Comparison of ENCODE assay signal across 8 mouse cellular contexts in the genomic region with DNA sequence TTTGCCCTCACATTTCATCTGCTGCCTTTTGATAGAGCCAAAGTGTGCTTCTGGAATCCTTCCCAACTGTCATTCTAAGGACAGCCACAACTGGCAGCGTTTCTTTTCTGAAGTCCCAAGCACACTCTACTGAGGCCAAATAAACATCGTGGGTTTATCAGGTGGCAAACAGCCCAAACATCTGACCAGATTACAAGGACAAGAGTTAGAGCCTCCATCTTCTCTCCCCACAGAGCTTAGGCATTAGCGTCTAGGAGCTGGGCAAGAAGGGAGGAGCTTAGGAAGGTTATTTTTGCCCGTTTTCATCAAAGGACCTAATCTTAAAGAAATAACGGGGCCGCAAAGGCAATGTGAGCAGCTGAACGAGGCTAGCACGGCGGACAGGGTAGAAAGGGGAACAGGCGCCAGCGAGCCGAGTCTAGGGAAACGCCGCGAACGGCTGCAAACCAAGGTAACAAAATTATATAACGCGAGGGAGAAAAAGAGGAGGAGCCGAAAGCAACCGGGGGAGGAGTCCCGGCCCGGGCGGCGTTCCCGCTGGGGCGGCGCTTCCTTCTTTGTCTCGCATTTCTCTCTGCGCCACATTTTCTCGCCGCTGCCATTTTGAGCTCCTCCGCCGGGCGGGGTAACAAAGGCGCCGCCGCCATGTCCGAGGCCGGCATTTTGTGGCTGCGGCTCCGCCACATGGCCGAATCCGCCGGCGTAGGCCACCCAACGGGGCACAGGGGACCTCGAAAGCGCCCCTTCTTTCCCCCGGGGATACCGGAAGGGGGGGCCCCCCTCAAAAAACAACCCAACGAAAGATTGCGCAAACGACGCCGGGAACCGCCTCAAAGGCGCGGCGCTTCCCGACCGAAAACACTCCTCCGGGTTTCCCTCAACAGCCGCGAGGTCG. TPM values are rescaled to one million over a fixed set of nuclear protein-coding genes. Genes with fewer than 3 reads are reported as not detected.
DNase-seq lines count a peak whose midpoint lies in the region; ATAC-seq and TF ChIP-seq lines count a peak whose summit lies in the region.

No protein-coding gene starts in this region.

- no peaks in the 10 kb centered on the region for H3K9me3 ChIP-seq in E14TG2a.4 (ENCODE audit: low read length)
- H3K9me3 ChIP-seq in forebrain, embryonic 13.5 days (replicated peaks): no peaks in the 10 kb centered on the region
- H3K9me3 ChIP-seq in liver, postnatal 0 days (ENCODE audit: low read length): no peaks in the 10 kb centered on the region
- H3K9me3 ChIP-seq in neural tube, embryonic 13.5 days: no peaks in the 10 kb centered on the region

- intact Hi-C loops in heart, postnatal 10 days (cut with DNase I): loop anchor here (5.0 kb wide), 2 partner anchors 130 to 195 kb away; no protein-coding TSS in a partner anchor

- peak; percentile 82 for DNase-seq in c-Kit-positive CD71-positive TER-119-positive erythroid progenitor cells, embryonic 14.5 days (ENCODE audit: low spot score)
- DNase-seq in heart, postnatal 10 days: peak; percentile 94 to 95
- DNase-seq in layer of hippocampus, adult 11-12 months (ENCODE audit: low spot score): peak; percentile 91
- peak; percentile 94 for DNase-seq in liver, postnatal 0 days
- peak; percentile 57 for DNase-seq in telencephalon, adult 2 months (ENCODE audit: low read depth, low spot score)

- peak overlapping the region; percentile 96 for H3K4me3 ChIP-seq in E14TG2a.4 (replicated peaks; ENCODE audit: low read length)
- H3K4me3 ChIP-seq in forebrain, embryonic 13.5 days: peak overlapping the region; percentile 98
- H3K4me3 ChIP-seq in liver, postnatal 0 days (ENCODE audit: low read depth, low read length): peak overlapping the region; percentile 93
- peak overlapping the region; percentile 80 for H3K4me3 ChIP-seq in neural tube, embryonic 13.5 days

- peak overlapping the region; percentile 66 for H3K4me2 ChIP-seq in forebrain, embryonic 13.5 days
- peak overlapping the region; percentile 79 for H3K4me2 ChIP-seq in liver, postnatal 0 days (ENCODE audit: low read depth, low read length)
- peak overlapping the region; percentile 87 for H3K4me2 ChIP-seq in neural tube, embryonic 13.5 days

- TF ChIP-seq CTCF in E14TG2a.4 (conservative IDR thresholded peaks at IDR 0.05; ENCODE audit: low read length): no peak
- no peak for TF ChIP-seq CTCF in liver, postnatal 0 days (IDR thresholded peaks at IDR 0.05; ENCODE audit: low read depth)

- H3K27ac ChIP-seq in forebrain, embryonic 13.5 days: peak overlapping the region; percentile 99
- H3K27ac ChIP-seq in liver, postnatal 0 days (ENCODE audit: low read depth): peak overlapping the region; percentile 100
- H3K27ac ChIP-seq in neural tube, embryonic 13.5 days (replicated peaks): peak overlapping the region; percentile 97

- ATAC-seq in forebrain, embryonic 13.5 days: peak; percentile 14
- peak; percentile 28 for ATAC-seq in liver, postnatal 0 days
- ATAC-seq in neural tube, embryonic 13.5 days (ENCODE audit: low read depth): no peak; the same call in 1 of the 2 replicates

- peaks cover 57% of the 10 kb centered on the region for H3K36me3 ChIP-seq in E14TG2a.4 (ENCODE audit: insufficient read depth, low read length)
- peaks cover 52% of the 10 kb centered on the region for H3K36me3 ChIP-seq in forebrain, embryonic 13.5 days (ENCODE audit: poor library complexity, severe bottlenecking)
- H3K36me3 ChIP-seq in liver, postnatal 0 days (replicated peaks; ENCODE audit: insufficient read depth, low read length): peaks cover 48% of the 10 kb centered on the region
- H3K36me3 ChIP-seq in neural tube, embryonic 13.5 days: peaks cover 44% of the 10 kb centered on the region

- no peak for TF ChIP-seq EP300 in liver, postnatal 0 days (IDR thresholded peaks at IDR 0.05; ENCODE audit: low read depth)

- H3K27me3 ChIP-seq in E14TG2a.4 (ENCODE audit: insufficient read depth, low read length): no peaks in the 10 kb centered on the region
- H3K27me3 ChIP-seq in forebrain, embryonic 13.5 days: no peaks in the 10 kb centered on the region
- H3K27me3 ChIP-seq in liver, postnatal 0 days (ENCODE audit: insufficient read depth, low read length): no peaks in the 10 kb centered on the region
- no peaks in the 10 kb centered on the region for H3K27me3 ChIP-seq in neural tube, embryonic 13.5 days

- peak overlapping the region; percentile 100 for H3K9ac ChIP-seq in forebrain, embryonic 13.5 days
- H3K9ac ChIP-seq in liver, postnatal 0 days (replicated peaks): peak overlapping the region; percentile 99
- H3K9ac ChIP-seq in neural tube, embryonic 13.5 days: peak overlapping the region; percentile 99

- H3K4me1 ChIP-seq in E14TG2a.4 (replicated peaks; ENCODE audit: low read depth, low read length): peaks cover 52% of the 10 kb centered on the region
- peaks cover 34% of the 10 kb centered on the region for H3K4me1 ChIP-seq in forebrain, embryonic 13.5 days
- peaks cover 21% of the 10 kb centered on the region for H3K4me1 ChIP-seq in liver, postnatal 0 days (ENCODE audit: insufficient read depth)
- peaks cover 60% of the 10 kb centered on the region for H3K4me1 ChIP-seq in neural tube, embryonic 13.5 days (replicated peaks)

- WGBS in forebrain, embryonic 13.5 days: 0% methylated on average over 55 of the region's 65 CpGs
- 0% methylated on average over 65 of the region's 65 CpGs for WGBS in liver, postnatal 0 days (ENCODE audit: insufficient replicate concordance)
- WGBS in neural tube, embryonic 13.5 days: 0% methylated on average over 64 of the region's 65 CpGs

RNA-seq across cellular contexts. Expression of a gene that starts 1.6 kb away (rescaled TPM):
- 503 and 514 TPM in 2 replicates for polyA plus RNA-seq in forebrain, embryonic 13.5 days (2015; fragmentation: Nextera tagmentation; extraction: Ambion mirVana)
- 100 to 1,000 TPM; 513 to 524 TPM for total RNA-seq in heart, postnatal 10 days (2021)
- polyA plus RNA-seq in liver, postnatal 0 days (2015; fragmentation: Nextera tagmentation; extraction: Ambion mirVana): 114 and 115 TPM in 2 replicates
- 386 and 441 TPM in 2 replicates for polyA plus RNA-seq in neural tube, embryonic 13.5 days (2015; fragmentation: Nextera tagmentation; extraction: Ambion mirVana)

RNA-seq across cellular contexts. Expression of a gene that starts 1.7 kb away (rescaled TPM):
- polyA plus RNA-seq in forebrain, embryonic 13.5 days (2015; fragmentation: Nextera tagmentation; extraction: Ambion mirVana): 19.5 and 21.6 TPM in 2 replicates
- total RNA-seq in heart, postnatal 10 days (2021): 10 to 100 TPM in 1 of 2 experiments, 1 to 10 TPM in 1; 7.7 to 10.5 TPM
- polyA plus RNA-seq in liver, postnatal 0 days (2015; fragmentation: Nextera tagmentation; extraction: Ambion mirVana): 4.6 and 5.1 TPM in 2 replicates
- 18.4 and 19.9 TPM in 2 replicates for polyA plus RNA-seq in neural tube, embryonic 13.5 days (2015; fragmentation: Nextera tagmentation; extraction: Ambion mirVana)

RNA-seq across cellular contexts. Expression of a gene that starts 8.0 kb away (rescaled TPM):
- polyA plus RNA-seq in forebrain, embryonic 13.5 days (2015; fragmentation: Nextera tagmentation; extraction: Ambion mirVana): 9.6 and 10.0 TPM in 2 replicates
- total RNA-seq in heart, postnatal 10 days (2021): 1 to 10 TPM; 3.7 to 4.3 TPM
- polyA plus RNA-seq in liver, postnatal 0 days (2015; fragmentation: Nextera tagmentation; extraction: Ambion mirVana): 7.9 and 8.4 TPM in 2 replicates
- 7.7 and 9.9 TPM in 2 replicates for polyA plus RNA-seq in neural tube, embryonic 13.5 days (2015; fragmentation: Nextera tagmentation; extraction: Ambion mirVana)

RNA-seq across cellular contexts. Expression of a gene that starts 36.4 kb away (rescaled TPM):
- 0.54 and 1.0 TPM in 2 replicates for polyA plus RNA-seq in forebrain, embryonic 13.5 days (2015; fragmentation: Nextera tagmentation; extraction: Ambion mirVana)
- total RNA-seq in heart, postnatal 10 days (2021): 1 to 10 TPM in 1 of 2 experiments, under 1 TPM in 1; 0.94 to 1.1 TPM
- polyA plus RNA-seq in liver, postnatal 0 days (2015; fragmentation: Nextera tagmentation; extraction: Ambion mirVana): 4.1 and 5.1 TPM in 2 replicates
- polyA plus RNA-seq in neural tube, embryonic 13.5 days (2015; fragmentation: Nextera tagmentation; extraction: Ambion mirVana): 1.3 and 1.5 TPM in 2 replicates

RNA-seq across cellular contexts. Expression of a gene that starts 37.0 kb away (rescaled TPM):
- 12.4 and 13.7 TPM in 2 replicates for polyA plus RNA-seq in forebrain, embryonic 13.5 days (2015; fragmentation: Nextera tagmentation; extraction: Ambion mirVana)
- 100 to 1,000 TPM; 214 to 220 TPM for total RNA-seq in heart, postnatal 10 days (2021)
- 9.2 TPM in 2 replicates for polyA plus RNA-seq in liver, postnatal 0 days (2015; fragmentation: Nextera tagmentation; extraction: Ambion mirVana)
- 20.6 and 26.8 TPM in 2 replicates for polyA plus RNA-seq in neural tube, embryonic 13.5 days (2015; fragmentation: Nextera tagmentation; extraction: Ambion mirVana)
